Mouse (Mus musculus): ENCODE data around the gene Ccdc103. TPM values are rescaled to one million over a fixed set of nuclear protein-coding genes. Genes with fewer than 3 reads are reported as not detected.

Gene Ccdc103
- total and polyA plus RNA-seq, 2 experiments from 2014 or later, result 2.9 to 4.4 TPM

DNA sequence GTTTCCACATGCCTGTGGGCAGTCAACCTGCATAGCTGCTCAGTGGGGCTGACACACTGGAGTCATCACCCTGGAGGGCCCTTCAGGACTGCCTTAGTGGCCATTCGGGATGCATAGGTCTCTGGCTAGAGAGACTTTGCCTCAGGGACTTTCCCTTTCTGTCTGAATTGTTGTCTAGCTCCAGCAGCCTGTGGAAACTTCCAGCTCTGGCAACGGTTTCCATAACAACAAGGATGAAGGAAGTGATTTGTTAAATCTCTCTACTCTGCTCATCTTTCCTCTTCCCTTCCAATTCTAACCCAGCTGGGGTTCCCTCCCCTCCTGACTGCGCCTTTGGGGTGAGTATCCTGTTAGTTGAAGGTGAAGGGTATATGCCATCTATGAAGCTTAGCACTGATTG is 7.1 kb downstream of the Ccdc103 start:
- peak; percentile 84 for ATAC-seq
- DNase-seq, result peak; percentile 74
- Histone ChIP-seq H3K9me3 (ENCODE audit: low read length) (no peaks in the 10 kb centered on the region), H3K4me3 (ENCODE audit: low read depth, low read length) (no peak overlapping the region), H3K9ac (no peak overlapping the region), H3K27me3 (ENCODE audit: insufficient read depth, low read length) (peaks cover under 1% of the 10 kb centered on the region; the same call in 1 of the 2 replicates), H3K36me3 (ENCODE audit: insufficient read depth) (no peaks in the 10 kb centered on the region), H3K4me1 (ENCODE audit: insufficient read depth) (peaks cover 11% of the 10 kb centered on the region; the same call in 1 of the 2 replicates), H3K27ac (ENCODE audit: low read depth, low read length) (peak overlapping the region; percentile 69), H3K4me2 (ENCODE audit: low read depth) (peak overlapping the region; percentile 33; the same call in 1 of the 2 replicates)
- 56% methylated on average over 3 of the region's 3 CpGs for WGBS
- no peak for TF ChIP-seq CTCF (IDR thresholded peaks at IDR 0.05; ENCODE audit: low read depth)

- H3K4me3 ChIP-seq (ENCODE audit: low read depth, low read length), result no peak overlapping the region
- peaks cover 9% of the 10 kb centered on the region for H3K27me3 ChIP-seq (ENCODE audit: insufficient read depth, low read length)
- TF ChIP-seq CTCF (IDR thresholded peaks at IDR 0.05; ENCODE audit: low read depth), result no peak
- H3K36me3 ChIP-seq (ENCODE audit: insufficient read depth), result no peaks in the 10 kb centered on the region
- peaks cover 11% of the 10 kb centered on the region; the same call in 1 of the 2 replicates for H3K4me1 ChIP-seq (ENCODE audit: insufficient read depth)
- ATAC-seq (no peak), DNase-seq (no peak)
- no peak overlapping the region for H3K27ac ChIP-seq (ENCODE audit: low read depth, low read length)
- 76% methylated on average over 5 of the region's 5 CpGs for WGBS
- H3K9ac ChIP-seq, result no peak overlapping the region
- no peaks in the 10 kb centered on the region for H3K9me3 ChIP-seq (ENCODE audit: low read length)
- H3K4me2 ChIP-seq (ENCODE audit: low read depth), result no peak overlapping the region
Observed at GRCm38 (mm10) chr11:102890096-102890495, 9.1 kb downstream of the Ccdc103 start.

GRCm38 (mm10) chr11:102893015-102893651 is 12.1 kb downstream of the Ccdc103 start:
- TF ChIP-seq CTCF (IDR thresholded peaks at IDR 0.05; ENCODE audit: low read depth), result peak; percentile 82
- ATAC-seq, result peak; percentile 50; the same call in 1 of the 2 replicates
- no peaks in the 10 kb centered on the region for H3K36me3 ChIP-seq (ENCODE audit: insufficient read depth)
- H3K4me2 ChIP-seq (ENCODE audit: low read depth), result peak overlapping the region; percentile 45
- DNase-seq, result peak; percentile 59
- H3K4me3 ChIP-seq (ENCODE audit: low read depth, low read length), result peak overlapping the region; percentile 24
- H3K4me1 ChIP-seq (ENCODE audit: insufficient read depth), result peaks cover 5% of the 10 kb centered on the region; the same call in 1 of the 2 replicates
- 4% methylated on average over 43 of the region's 43 CpGs for WGBS
- no peaks in the 10 kb centered on the region for H3K9me3 ChIP-seq (ENCODE audit: low read length)
- peak overlapping the region; percentile 18; the same call in 1 of the 2 replicates for H3K9ac ChIP-seq
- H3K27me3 ChIP-seq (ENCODE audit: insufficient read depth, low read length), result peaks cover 9% of the 10 kb centered on the region
- no peak overlapping the region for H3K27ac ChIP-seq (ENCODE audit: low read depth, low read length)

GRCm38 (mm10) chr11:102894716-102895115 is 13.7 kb downstream of the Ccdc103 start:
- ATAC-seq, result no peak
- DNase-seq, result no peak
- H3K4me1 ChIP-seq (ENCODE audit: insufficient read depth), result no peaks in the 10 kb centered on the region
- no peak overlapping the region for H3K9ac ChIP-seq
- peaks cover 9% of the 10 kb centered on the region for H3K27me3 ChIP-seq (ENCODE audit: insufficient read depth, low read length)
- WGBS, result 89% methylated on average over 4 of the region's 4 CpGs
- H3K27ac ChIP-seq (ENCODE audit: low read depth, low read length), result no peak overlapping the region
- H3K9me3 ChIP-seq (ENCODE audit: low read length), result no peaks in the 10 kb centered on the region
- no peaks in the 10 kb centered on the region for H3K36me3 ChIP-seq (ENCODE audit: insufficient read depth)
- H3K4me2 ChIP-seq (ENCODE audit: low read depth), result no peak overlapping the region
- no peak for TF ChIP-seq CTCF (IDR thresholded peaks at IDR 0.05; ENCODE audit: low read depth)
- H3K4me3 ChIP-seq (ENCODE audit: low read depth, low read length), result no peak overlapping the region

- DNase-seq (no peak), ATAC-seq (no peak)
- WGBS, result 88% methylated on average over 9 of the region's 9 CpGs
- no peak overlapping the region for H3K9ac ChIP-seq
- peaks cover 9% of the 10 kb centered on the region for H3K27me3 ChIP-seq (ENCODE audit: insufficient read depth, low read length)
- H3K4me1 ChIP-seq (ENCODE audit: insufficient read depth), result no peaks in the 10 kb centered on the region
- no peak overlapping the region for H3K4me3 ChIP-seq (ENCODE audit: low read depth, low read length)
- H3K27ac ChIP-seq (ENCODE audit: low read depth, low read length), result no peak overlapping the region
- H3K4me2 ChIP-seq (ENCODE audit: low read depth), result no peak overlapping the region
- TF ChIP-seq CTCF (IDR thresholded peaks at IDR 0.05; ENCODE audit: low read depth), result no peak
- H3K36me3 ChIP-seq (ENCODE audit: insufficient read depth), result no peaks in the 10 kb centered on the region
- no peaks in the 10 kb centered on the region for H3K9me3 ChIP-seq (ENCODE audit: low read length)
Observed at GRCm38 (mm10) chr11:102895779-102896178, 14.8 kb downstream of the Ccdc103 start.

DNA sequence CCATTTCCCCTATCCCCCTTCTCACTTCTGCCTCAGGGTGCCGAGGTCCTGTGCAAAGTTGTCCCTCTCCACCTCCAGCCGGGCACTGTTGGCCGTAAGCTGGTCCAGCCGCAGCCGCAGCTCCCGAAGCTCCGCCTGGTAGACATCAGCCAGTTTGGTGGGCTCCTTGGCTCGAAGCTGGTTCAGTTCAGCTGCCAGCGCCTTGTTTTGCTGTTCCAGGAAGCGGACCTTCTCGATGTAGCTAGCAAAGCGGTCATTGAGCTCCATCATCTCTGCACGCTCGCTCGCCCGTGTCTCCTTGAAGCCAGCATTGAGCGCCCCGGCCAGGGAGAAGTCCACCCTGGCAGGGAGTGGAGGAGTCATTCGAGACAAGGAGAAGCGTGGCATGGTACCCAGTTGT is 15.6 kb downstream of the Ccdc103 start:
- H3K4me3 ChIP-seq (ENCODE audit: low read depth, low read length), result no peak overlapping the region
- no peaks in the 10 kb centered on the region for H3K4me1 ChIP-seq (ENCODE audit: insufficient read depth)
- ATAC-seq (no peak), DNase-seq (no peak)
- no peaks in the 10 kb centered on the region for H3K9me3 ChIP-seq (ENCODE audit: low read length)
- H3K9ac ChIP-seq, result no peak overlapping the region
- peaks cover 9% of the 10 kb centered on the region for H3K27me3 ChIP-seq (ENCODE audit: insufficient read depth, low read length)
- no peak overlapping the region for H3K27ac ChIP-seq (ENCODE audit: low read depth, low read length)
- TF ChIP-seq CTCF (IDR thresholded peaks at IDR 0.05; ENCODE audit: low read depth), result no peak
- no peaks in the 10 kb centered on the region for H3K36me3 ChIP-seq (ENCODE audit: insufficient read depth)
- WGBS, result 75% methylated on average over 20 of the region's 20 CpGs
- H3K4me2 ChIP-seq (ENCODE audit: low read depth), result peak overlapping the region; percentile 10; the same call in 1 of the 2 replicates

- Histone ChIP-seq H3K4me3 (ENCODE audit: low read depth, low read length) (no peak overlapping the region), H3K27me3 (ENCODE audit: insufficient read depth, low read length) (peaks cover 6% of the 10 kb centered on the region), H3K9ac (no peak overlapping the region), H3K4me2 (ENCODE audit: low read depth) (no peak overlapping the region), H3K36me3 (ENCODE audit: insufficient read depth) (no peaks in the 10 kb centered on the region), H3K9me3 (ENCODE audit: low read length) (no peaks in the 10 kb centered on the region), H3K27ac (ENCODE audit: low read depth, low read length) (peak overlapping the region; percentile 51; the same call in 1 of the 2 replicates), H3K4me1 (ENCODE audit: insufficient read depth) (no peaks in the 10 kb centered on the region)
- WGBS, result 39% methylated on average over 9 of the region's 9 CpGs
- no peak for TF ChIP-seq CTCF (IDR thresholded peaks at IDR 0.05; ENCODE audit: low read depth)
- peak; percentile 91 for ATAC-seq
- peak; percentile 69 for DNase-seq
Observed at GRCm38 (mm10) chr11:102898408-102898807, 17.4 kb downstream of the Ccdc103 start.

Data from forebrain, postnatal 0 days (tissue).